Mouse (Mus musculus): ENCODE measurements around the gene Slc39a13.

GRCm38 (mm10) chr2:91019911-91020310, 50.3 kb downstream of the Slc39a13 start:
- TF ChIP-seq CTCF (IDR thresholded peaks at IDR 0.05; ENCODE audit: low read depth) (no peak), EP300 (IDR thresholded peaks at IDR 0.05; ENCODE audit: low read depth) (no peak)
